Mouse (Mus musculus) brain, embryonic 14.5 days (tissue): ENCODE results near the gene Hnrnpr.

Source experiments
- CTCF ChIP-seq: fragments of 200-500 bp; IDR thresholded peaks from 2 replicates; pipeline ENCODE4 v1.5.1; 2012; ENCODE audit warnings: inconsistent platforms, mild to moderate bottlenecking, moderate library complexity, borderline replicate concordance; ENCODE audit not compliant: insufficient read depth, insufficient read length; ENCODE audit errors: extremely low read depth
- POLR2A ChIP-seq: fragments of 200-500 bp; IDR thresholded peaks from 2 replicates; pipeline ENCODE4 v1.6.1; 2012; ENCODE audit warnings: mild to moderate bottlenecking, inconsistent platforms, borderline replicate concordance; ENCODE audit not compliant: poor library complexity, insufficient read depth, insufficient read length, severe bottlenecking; ENCODE audit errors: extremely low read depth

GRCm38 (mm10) chr4:136281097-136281496, 29.6 kb upstream of the Hnrnpr start:
- no peak for TF ChIP-seq POLR2A
- no peak for TF ChIP-seq CTCF
